Mouse (Mus musculus) lung, adult 2 months (tissue): ENCODE results near the gene Casp2. TPM values are rescaled to one million over a fixed set of nuclear protein-coding genes. Genes with fewer than 3 reads are reported as not detected.

Experiments used
- DNase-seq: peaks from one replicate; pipeline ENCODE4 v3.0.0; 2022
- H3K4me1 ChIP-seq: fragments of 200-500 bp; 2 replicates; pipeline ENCODE4 v1.6.1; 2011; ENCODE audit warnings: low read length; ENCODE audit not compliant: control insufficient read depth, insufficient read depth
- H3K4me3 ChIP-seq: fragments of 200-500 bp; replicated peaks from 2 replicates; pipeline ENCODE3; 2011; ENCODE audit warnings: low read depth, mild to moderate bottlenecking, control low read depth, low read length; ENCODE audit errors: extremely low read depth
- CTCF ChIP-seq: fragments of 200-500 bp; IDR thresholded peaks from 2 replicates; pipeline ENCODE4 v1.5.1; 2011; ENCODE audit warnings: mild to moderate bottlenecking, low read length, control low read depth; ENCODE audit not compliant: insufficient read depth
- POLR2A ChIP-seq: fragments of 200-500 bp; IDR thresholded peaks from 2 replicates; pipeline ENCODE4 v1.6.1; 2011; ENCODE audit warnings: low read depth, mild to moderate bottlenecking, control low read depth, low read length, borderline replicate concordance; ENCODE audit errors: extremely low read depth
- WGBS: fragments of 180-500 bp; shearing (Covaris S2); methylation state at CpG from one replicate; pipeline ENCODE4 v1.1.7; 2018; 5-methylcytosine and 5-hydroxymethylcytosine counted together
- polyA plus RNA-seq: library from polyadenylated mRNA; depleted of rRNA; stranded (reverse); fragments of >200 nt; gene quantifications from 2 replicates; pipeline ENCODE4 v1.2.3, GENCODE M21; 2012

The Casp2 gene
- polyA plus RNA-seq, 1 experiment = 36.7 TPM

DNA sequence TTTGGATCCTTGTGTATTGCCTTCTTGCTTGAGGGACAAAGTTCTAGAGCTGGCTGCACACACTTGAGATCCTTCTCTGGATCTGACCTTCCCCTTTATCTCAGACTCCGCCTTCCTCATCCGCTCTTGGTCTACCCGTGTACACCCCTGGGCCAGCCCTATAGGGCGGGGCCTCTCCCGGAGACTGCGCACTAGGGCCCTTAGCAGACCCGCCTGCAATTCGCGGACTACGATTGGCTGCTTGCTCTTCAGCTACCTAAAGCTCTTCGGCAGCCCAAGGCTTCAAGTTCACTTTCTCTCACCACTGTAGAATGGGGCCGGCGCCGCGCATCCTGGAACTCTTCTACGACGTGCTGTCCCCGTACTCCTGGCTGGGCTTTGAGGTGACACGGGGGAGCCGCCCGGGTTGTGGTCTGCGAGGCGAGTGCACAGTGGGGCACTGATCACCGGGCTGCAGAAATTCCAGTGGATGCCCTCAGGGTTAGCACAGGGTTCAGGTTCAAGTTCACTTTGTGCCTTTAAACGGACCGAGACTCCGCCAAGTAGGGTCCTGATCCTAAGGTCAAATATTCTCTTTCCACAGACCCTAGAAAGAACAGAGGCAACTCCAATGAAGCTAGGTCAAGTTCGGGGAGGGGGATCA is 19.0 kb upstream of the Casp2 start, which contains the start of gene Gstk1:
Gstk1 (plus strand) TSS at position 225 of the 643 bp plus-strand sequence.
- H3K4me3 ChIP-seq = peak within 1 kb of the TSS; percentile 67
- 0 out of 2 replicates have a peak, but pooled peaks cover 3% of the 10 kb centered on the region for H3K4me1 ChIP-seq
- WGBS = 2% methylated on average over 28 of the region's 28 CpGs
- peak; percentile 81 for DNase-seq
- TF ChIP-seq POLR2A (peak; percentile 83; the same call in 1 of the 2 replicates), CTCF (no peak)

DNA sequence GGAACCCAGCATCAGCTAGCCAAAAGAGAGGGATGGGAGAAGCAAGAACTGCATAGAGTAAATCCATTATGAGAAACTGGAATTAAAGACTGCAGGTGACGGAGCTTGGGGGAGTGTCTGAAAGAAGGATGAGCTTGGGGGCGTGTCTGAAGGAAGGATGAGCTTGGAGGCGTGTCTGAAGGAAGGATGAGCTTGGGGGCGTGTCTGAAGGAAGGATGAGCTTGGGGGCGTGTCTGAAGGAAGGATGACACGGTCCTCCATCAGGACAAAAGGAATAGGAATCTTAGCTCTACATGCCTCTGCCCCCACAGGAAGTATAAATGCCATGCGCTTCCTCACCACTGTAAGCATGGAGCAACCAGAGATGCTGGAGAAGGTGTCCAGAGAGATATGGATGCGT is 17.6 kb upstream of the Casp2 start:
- 47% methylated on average over 8 of the region's 8 CpGs for WGBS
- DNase-seq = no peak
- H3K4me3 ChIP-seq = no peak overlapping the region
- 0 out of 2 replicates have a peak, but pooled peaks cover 3% of the 10 kb centered on the region for H3K4me1 ChIP-seq
- TF ChIP-seq POLR2A = no peak
- TF ChIP-seq CTCF = no peak

DNA sequence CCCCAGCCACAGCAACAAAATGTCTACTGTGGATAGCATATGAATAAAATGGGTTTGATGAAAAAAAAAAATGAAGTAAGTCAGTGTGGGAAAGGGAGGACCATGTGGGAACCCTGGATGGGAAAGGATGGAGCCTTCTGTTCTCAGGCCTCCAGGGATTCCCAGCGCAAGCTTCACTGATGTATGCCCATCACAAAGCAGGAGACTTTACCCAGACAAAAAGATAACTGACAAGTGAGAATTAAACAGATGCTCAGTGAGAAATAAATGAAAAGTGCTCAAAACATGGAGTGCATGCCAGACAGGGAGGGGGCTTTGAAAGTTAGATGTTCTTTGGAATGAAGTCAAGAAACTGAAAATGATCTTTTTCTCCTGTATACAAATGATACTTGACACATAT is 16.8 kb upstream of the Casp2 start:
- H3K4me1 ChIP-seq = 0 out of 2 replicates have a peak, but pooled peaks cover 3% of the 10 kb centered on the region
- 95% methylated on average over 1 of the region's 1 CpGs for WGBS
- no peak overlapping the region for H3K4me3 ChIP-seq
- TF ChIP-seq CTCF (no peak), POLR2A (no peak)
- no peak for DNase-seq

DNA sequence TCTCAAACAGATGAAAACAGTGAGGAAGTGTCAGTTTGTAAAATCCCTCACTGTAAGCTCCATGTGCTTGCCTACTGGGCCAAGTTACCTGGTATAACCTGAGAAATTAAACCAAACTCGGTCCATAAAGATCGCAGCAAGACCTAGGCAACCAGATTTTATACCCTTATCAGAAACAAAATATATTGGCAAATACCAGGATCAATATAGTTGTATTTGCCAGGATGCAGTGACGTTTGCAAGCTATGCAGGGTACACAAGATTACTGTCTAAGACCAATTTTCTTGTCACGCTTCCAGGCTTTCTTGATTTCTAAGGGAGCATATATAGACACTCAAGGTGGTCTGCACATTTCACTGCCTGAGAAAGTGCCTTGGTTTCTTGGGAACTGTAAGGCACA is 13.0 kb upstream of the Casp2 start:
- WGBS = 89% methylated on average over 4 of the region's 4 CpGs
- H3K4me1 ChIP-seq = no peaks in the 10 kb centered on the region
- TF ChIP-seq POLR2A (no peak), CTCF (no peak)
- no peak for DNase-seq
- H3K4me3 ChIP-seq = no peak overlapping the region

DNA sequence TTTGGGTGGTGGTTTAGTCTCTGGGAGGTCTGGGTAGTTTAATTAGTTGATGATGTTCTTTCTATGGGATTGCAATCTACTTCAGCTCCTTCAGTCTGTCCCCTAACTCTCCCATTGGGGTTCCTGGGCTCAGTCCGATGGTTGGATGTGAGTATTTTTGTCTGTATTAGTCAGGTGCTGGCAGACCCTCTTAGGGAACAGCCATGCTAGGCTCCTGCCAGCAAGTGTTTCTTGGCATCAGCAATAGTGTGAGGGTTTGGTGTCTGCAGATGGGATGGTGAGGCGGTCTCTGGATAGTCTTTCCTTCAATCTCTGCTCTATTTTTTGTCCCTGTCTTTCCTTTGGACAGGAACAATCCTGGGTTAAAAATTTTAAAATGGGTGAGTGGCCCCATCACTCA is 11.7 kb upstream of the Casp2 start:
- no peaks in the 10 kb centered on the region for H3K4me1 ChIP-seq
- TF ChIP-seq CTCF = no peak
- TF ChIP-seq POLR2A = no peak
- H3K4me3 ChIP-seq = no peak overlapping the region
- DNase-seq = no peak
- WGBS = 81% methylated on average over 2 of the region's 2 CpGs

DNA sequence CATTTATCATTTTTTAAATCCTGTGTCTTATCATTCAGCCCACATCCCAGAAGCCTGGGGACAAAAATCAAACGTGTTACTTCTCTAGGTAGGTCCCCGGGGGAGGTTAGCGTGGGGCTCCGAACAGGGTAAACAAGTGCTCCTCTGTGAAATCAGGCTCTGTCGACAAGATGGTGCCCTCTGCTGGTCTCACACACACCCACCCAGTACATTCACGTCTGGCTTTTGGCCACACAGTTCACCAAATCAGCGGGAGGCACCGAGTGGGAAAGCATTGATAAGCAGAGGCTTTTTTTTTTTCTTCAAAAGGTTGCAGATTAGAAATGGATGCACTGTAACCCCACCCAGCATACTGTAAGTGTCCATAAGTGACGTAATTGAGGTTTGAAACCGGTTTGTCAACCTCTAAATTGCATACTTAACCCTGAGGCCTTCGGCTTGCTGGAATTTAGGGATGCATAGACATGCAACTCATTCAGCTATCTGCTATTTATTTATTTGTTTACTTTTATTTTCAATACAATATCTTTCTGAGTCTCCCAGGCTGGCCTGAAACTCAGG is 7.4 kb upstream of the Casp2 start:
- 14% methylated on average over 11 of the region's 11 CpGs for WGBS
- Histone ChIP-seq H3K4me3 (no peak overlapping the region), H3K4me1 (no peaks in the 10 kb centered on the region)
- DNase-seq = peak; percentile 60
- TF ChIP-seq POLR2A = no peak
- TF ChIP-seq CTCF = peak; percentile 86

DNA sequence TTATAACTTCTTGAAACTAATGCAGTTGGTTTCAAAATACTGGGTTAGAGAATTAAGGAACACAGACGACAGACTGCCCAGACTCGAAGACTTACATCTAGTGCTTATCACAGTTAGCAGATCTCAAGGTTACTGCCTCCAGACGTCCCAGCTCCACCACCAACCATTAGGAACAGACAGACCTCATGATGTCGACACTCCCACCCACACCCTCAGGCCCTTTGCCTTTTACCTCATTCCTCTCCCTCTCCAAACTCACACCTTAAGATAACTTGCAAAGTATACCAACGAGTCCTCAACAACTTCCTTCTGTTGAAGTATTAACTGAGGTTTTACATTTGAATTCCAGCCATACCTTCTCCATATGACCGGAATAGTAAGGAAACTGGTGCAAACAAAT is 4.4 kb upstream of the Casp2 start:
- no peak overlapping the region for H3K4me3 ChIP-seq
- H3K4me1 ChIP-seq = no peaks in the 10 kb centered on the region
- peak; percentile 26 for DNase-seq
- no peak for TF ChIP-seq CTCF
- 30% methylated on average over 6 of the region's 6 CpGs for WGBS

DNA sequence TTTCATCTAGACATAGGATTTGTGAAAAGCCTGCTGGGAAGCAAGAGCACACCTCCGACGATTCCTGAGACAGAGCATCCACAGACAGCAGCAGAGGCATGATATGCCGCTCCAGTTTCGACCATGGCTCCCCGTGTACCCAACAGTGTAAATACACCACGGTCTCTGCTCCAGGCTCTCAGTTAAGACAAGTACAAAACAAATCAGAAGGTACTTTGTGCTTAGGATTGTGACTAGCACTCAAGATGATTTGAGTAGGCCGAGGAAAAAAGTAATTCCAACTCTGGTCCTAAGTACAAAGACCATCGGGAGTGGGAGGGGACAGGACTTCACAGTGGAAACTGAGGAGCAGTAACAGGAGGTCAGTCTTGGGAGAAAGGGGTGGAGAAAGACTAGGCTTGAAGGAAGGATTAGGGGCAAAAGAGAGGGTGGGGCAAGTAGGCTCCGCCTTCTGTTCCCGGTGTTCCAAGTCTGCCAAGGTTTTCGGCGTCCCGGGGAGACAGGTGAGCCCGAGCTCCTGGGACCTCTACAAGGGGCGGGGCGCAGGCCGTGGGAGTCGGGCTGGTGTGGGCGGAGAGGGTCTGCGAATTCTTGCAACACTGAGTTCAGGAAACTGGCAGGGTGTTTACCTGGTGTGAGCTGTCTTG is 3.1 kb upstream of the Casp2 start, which contains the start of gene Tmem139:
Tmem139 (plus strand) TSS at position 447 of the 647 bp plus-strand sequence.
- TF ChIP-seq POLR2A = peak; percentile 22; the same call in 1 of the 2 replicates
- TF ChIP-seq CTCF = no peak
- WGBS = 26% methylated on average over 20 of the region's 20 CpGs
- peak; percentile 64 for DNase-seq
- Histone ChIP-seq H3K4me1 (no peaks in the 10 kb centered on the region; the same call in 1 of the 2 replicates), H3K4me3 (peak within 1 kb of the TSS; percentile 42)

DNA sequence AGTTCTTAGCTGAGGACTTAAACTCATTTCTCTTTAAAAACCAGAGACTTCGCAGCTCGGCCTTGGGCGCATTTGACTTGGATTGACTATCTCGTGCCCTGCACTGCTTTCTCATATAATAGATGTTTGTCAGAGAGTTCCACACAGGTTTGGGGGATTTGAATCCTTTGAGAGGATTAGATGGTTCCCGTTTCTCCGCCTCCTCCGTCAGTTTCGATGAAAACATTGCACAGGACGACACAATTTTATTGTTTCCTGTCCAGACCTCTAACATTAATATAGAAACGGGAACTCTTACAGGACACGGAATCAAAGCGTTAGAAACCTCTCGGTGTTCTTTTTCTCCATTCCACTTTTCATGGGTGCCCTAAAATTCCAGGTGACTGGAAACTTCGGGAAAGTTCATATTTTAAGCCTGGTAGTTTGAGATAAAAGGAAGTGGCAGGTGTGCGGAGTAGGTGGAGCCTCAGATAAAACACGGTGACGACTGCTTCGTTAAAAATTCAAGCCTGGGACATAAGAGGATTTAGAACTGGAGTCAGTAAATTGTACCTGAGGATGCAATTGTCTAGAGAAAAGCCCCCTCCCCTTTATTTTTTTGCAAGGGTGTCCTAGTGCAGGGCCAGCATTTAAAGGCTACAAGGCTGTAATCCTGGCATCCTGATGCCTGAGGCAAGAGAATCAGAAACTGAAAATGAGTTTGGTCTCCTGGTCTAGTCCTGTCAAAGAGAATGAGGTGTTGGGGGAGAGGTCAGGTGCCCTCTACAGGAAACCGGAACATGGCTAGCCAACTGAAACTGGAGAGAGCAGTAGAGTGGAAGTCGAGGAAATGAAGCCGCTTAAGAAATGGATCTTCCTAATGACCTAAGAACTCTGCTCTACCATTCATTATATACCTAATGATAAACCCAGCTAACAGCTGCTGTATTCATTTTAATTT is 876 bp downstream of the Casp2 start:
- Histone ChIP-seq H3K4me1 (no peaks in the 10 kb centered on the region; the same call in 1 of the 2 replicates), H3K4me3 (peak overlapping the region; percentile 73)
- TF ChIP-seq POLR2A (no peak), CTCF (no peak)
- peak; percentile 17 for DNase-seq
- under 1% methylated on average over 21 of the region's 21 CpGs for WGBS
